In the genomic region with DNA sequence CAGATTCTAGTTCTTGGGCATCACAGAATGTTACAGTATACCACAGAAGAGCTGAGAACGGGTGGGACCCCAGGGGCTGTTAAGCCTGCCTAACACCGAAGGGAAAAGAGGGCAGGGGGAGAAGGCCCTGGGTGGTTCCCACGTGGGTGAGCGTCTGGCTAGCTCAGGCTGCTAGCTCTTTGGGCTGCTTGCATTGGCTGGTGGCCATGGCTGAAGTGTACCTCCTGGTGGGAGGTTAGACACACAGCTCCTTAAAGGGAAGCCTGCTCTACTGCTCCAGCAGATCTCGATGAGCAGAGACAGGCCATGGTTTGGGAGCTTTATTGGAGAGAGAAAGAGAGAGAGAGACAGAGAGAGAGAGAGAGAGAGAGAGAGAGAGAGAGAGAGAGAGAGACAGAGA, we compare ENCODE assay signal across 14 mouse cellular contexts. TPM values are rescaled to one million over a fixed set of nuclear protein-coding genes. Genes with fewer than 3 reads are reported as not detected.
DNase-seq lines count a peak whose midpoint lies in the region; ATAC-seq lines count a peak whose summit lies in the region.
"Had no signal": no experiment of that assay in that cellular context is flagged by ENCODE, and none has a peak within 500 bp of the region (broad histone marks: within the 10 kb centered on the region; RNA-seq: fewer than 3 reads in every experiment).

No protein-coding gene starts in this region.

- WGBS in limb, embryonic 15.5 days: 36% methylated on average over 5 of the region's 5 CpGs
- WGBS in embryonic facial prominence, embryonic 10.5 days: 60% methylated on average over 5 of the region's 5 CpGs

- no peaks in the 10 kb centered on the region for H3K36me3 ChIP-seq in limb, embryonic 15.5 days
- H3K36me3 ChIP-seq in embryonic facial prominence, embryonic 10.5 days (replicated peaks): no peaks in the 10 kb centered on the region
- H3K36me3 ChIP-seq: heart, embryonic 13.5 days; limb, embryonic 12.5 days; stomach, embryonic 15.5 days had no signal

- ATAC-seq in limb, embryonic 15.5 days (ENCODE audit: insufficient number of reproducible peaks, low FRiP score, low TSS enrichment, low read depth): 0 out of 2 replicates have a peak, but pooled peaks have one; percentile 40
- ATAC-seq: hindbrain, embryonic 16.5 days had no signal

- intact Hi-C loops in heart, postnatal 25 days (cut with DNase I): no loop called here

- no peaks in the 10 kb centered on the region for H3K27me3 ChIP-seq in limb, embryonic 15.5 days
- H3K27me3 ChIP-seq in embryonic facial prominence, embryonic 10.5 days (replicated peaks; ENCODE audit: low read depth, poor library complexity, severe bottlenecking): no peaks in the 10 kb centered on the region
- H3K27me3 ChIP-seq: heart, embryonic 13.5 days; limb, embryonic 12.5 days; stomach, embryonic 15.5 days had no signal

- H3K4me2 ChIP-seq in limb, embryonic 15.5 days: no peak overlapping the region
- H3K4me2 ChIP-seq: heart, embryonic 13.5 days; limb, embryonic 12.5 days; stomach, embryonic 15.5 days had no signal

- H3K9me3 ChIP-seq in limb, embryonic 15.5 days: no peaks in the 10 kb centered on the region
- H3K9me3 ChIP-seq in embryonic facial prominence, embryonic 10.5 days: no peaks in the 10 kb centered on the region
- H3K9me3 ChIP-seq: heart, embryonic 13.5 days; limb, embryonic 12.5 days; stomach, embryonic 15.5 days had no signal

- DNase-seq in heart, postnatal 4 days: peak; percentile 27
- no peak for DNase-seq in heart, postnatal 25 days (ENCODE audit: low spot score)
- peak; percentile 8 for DNase-seq in thymus, postnatal 4 days
- no peak for DNase-seq in thymus, postnatal 25 days
- peak; percentile 35 for DNase-seq in lung, postnatal 25 days (ENCODE audit: low spot score)
- no peak for DNase-seq in retina, embryonic 14.5 days (ENCODE audit: low spot score)
- DNase-seq in embryonic facial prominence, embryonic 10.5 days (ENCODE audit: low spot score): no peak
- DNase-seq: cerebellum, adult 18-20 months had no signal

- no peaks in the 10 kb centered on the region for H3K4me1 ChIP-seq in limb, embryonic 15.5 days
- no peaks in the 10 kb centered on the region for H3K4me1 ChIP-seq in embryonic facial prominence, embryonic 10.5 days
- H3K4me1 ChIP-seq: heart, embryonic 13.5 days; limb, embryonic 12.5 days; stomach, embryonic 15.5 days had no signal

- H3K27ac ChIP-seq in limb, embryonic 15.5 days: no peak overlapping the region
- H3K27ac ChIP-seq in embryonic facial prominence, embryonic 10.5 days (replicated peaks): no peak overlapping the region
- H3K27ac ChIP-seq: heart, embryonic 13.5 days; limb, embryonic 12.5 days; macrophage; stomach, embryonic 15.5 days had no signal

- H3K9ac ChIP-seq in limb, embryonic 15.5 days: no peak overlapping the region
- H3K9ac ChIP-seq: heart, embryonic 13.5 days; limb, embryonic 12.5 days; stomach, embryonic 15.5 days had no signal

- H3K4me3 ChIP-seq in limb, embryonic 15.5 days: no peak overlapping the region
- no peak overlapping the region for H3K4me3 ChIP-seq in embryonic facial prominence, embryonic 10.5 days
- H3K4me3 ChIP-seq: heart, embryonic 13.5 days; limb, embryonic 12.5 days; stomach, embryonic 15.5 days had no signal

RNA-seq across cellular contexts. Expression of a gene that starts 46.3 kb away (rescaled TPM):
- total RNA-seq in heart, postnatal 4 days (2021): 10 to 100 TPM; 31.4 to 34.0 TPM
- total RNA-seq in heart, postnatal 25 days (2021): 10 to 100 TPM; 21.4 to 25.4 TPM
- 871 and 925 TPM in 2 replicates for polyA plus RNA-seq in limb, embryonic 15.5 days (2015; fragmentation: Nextera tagmentation; extraction: Ambion mirVana)
- 0.92 and 4.3 TPM in 2 replicates for polyA plus RNA-seq in embryonic facial prominence, embryonic 10.5 days (2016; fragmentation: Nextera tagmentation; extraction: Ambion mirVana)

RNA-seq across cellular contexts. Expression of a gene that starts 55.5 kb away (rescaled TPM):
- total RNA-seq in heart, postnatal 4 days (2021): 1 to 10 TPM; 5.9 to 7.4 TPM
- 10 to 100 TPM; 19.2 to 20.9 TPM for total RNA-seq in heart, postnatal 25 days (2021)
- polyA plus RNA-seq in limb, embryonic 15.5 days (2015; fragmentation: Nextera tagmentation; extraction: Ambion mirVana): 2.4 and 2.8 TPM in 2 replicates
- 3.6 and 13.1 TPM in 2 replicates for polyA plus RNA-seq in embryonic facial prominence, embryonic 10.5 days (2016; fragmentation: Nextera tagmentation; extraction: Ambion mirVana)
- polyA plus RNA-seq: limb, embryonic 12.5 days had no signal

Comparison
In these comparisons a context has a peak if more than half of its experiments do, and no peak if none do; other contexts are left out.
1. DNase-seq: peak in heart, postnatal 4 days (single experiment), thymus, postnatal 4 days (single experiment) and lung, postnatal 25 days (single experiment); none in heart, postnatal 25 days (single experiment), thymus, postnatal 25 days (single experiment), retina, embryonic 14.5 days (single experiment) and embryonic facial prominence, embryonic 10.5 days (single experiment).